Mouse (Mus musculus) left cerebral cortex, postnatal 4 days (tissue): Measurements from ENCODE around the gene Slc31a1. TPM values are rescaled to one million over a fixed set of nuclear protein-coding genes. Genes with fewer than 3 reads are reported as not detected.
A peak's percentile ranks its signal among the peaks of the same experiment; 100 is the strongest.

Experiments
- DNase-seq: peaks from one replicate; pipeline ENCODE4 v3.0.0-alpha.2; 2022
- intact Hi-C: fragments of 180-260 bp; cut with DNase I; formaldehyde crosslinking; loops from one replicate; pipeline ENCODE4 v1.15.1; 2025
- total RNA-seq, 2 experiments: library from RNA; stranded (reverse); gene quantifications; 2 replicates each; pipeline ENCODE4 v1.2.3; 2021

Slc31a1 gene
- total RNA-seq = 10 to 100 TPM; 26.7 to 28.7 TPM

DNA sequence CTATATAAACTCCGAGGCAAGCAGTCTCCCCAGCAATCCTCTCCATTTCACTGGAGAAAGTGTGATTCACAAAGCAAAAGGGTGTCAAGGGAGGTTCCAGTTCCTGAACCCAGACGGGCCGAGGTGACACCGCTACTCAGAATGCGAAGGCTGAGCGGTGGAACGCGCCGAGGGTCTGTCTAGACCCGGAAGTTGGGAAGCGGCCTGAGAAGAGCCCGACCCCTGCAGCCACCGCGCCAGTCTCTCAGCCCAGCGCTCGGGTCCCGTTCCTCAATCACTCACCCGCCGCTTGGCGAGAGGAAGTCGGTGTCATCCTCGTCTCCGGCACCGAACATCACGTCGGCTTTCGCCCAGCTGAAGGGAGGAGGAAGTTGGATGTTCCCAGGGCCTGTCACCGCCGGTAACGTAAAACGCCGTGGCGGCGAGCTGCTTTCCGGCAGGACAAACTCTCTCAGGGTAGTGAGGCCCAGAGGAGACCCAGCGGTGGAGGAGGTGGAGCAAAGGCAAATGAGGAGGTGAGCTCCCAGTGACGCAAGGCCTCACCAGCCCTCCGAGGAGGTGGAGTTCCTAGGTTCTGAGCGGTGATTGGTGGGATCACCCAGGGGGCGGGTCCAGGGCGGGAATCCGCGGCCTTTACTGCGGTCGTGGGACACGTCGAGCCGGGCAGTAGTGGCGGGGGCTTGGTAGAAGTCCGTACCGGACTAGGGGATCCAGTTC lies at the start of gene Slc31a1, which contains the start of gene Fkbp15:
Slc31a1 (plus strand) TSS at position 640 of the 717 bp plus-strand sequence.
Fkbp15 (minus strand) TSS at position 461 of the 717 bp plus-strand sequence.
- intact Hi-C loops = no loop called here
- peak; percentile 98 for DNase-seq

DNA sequence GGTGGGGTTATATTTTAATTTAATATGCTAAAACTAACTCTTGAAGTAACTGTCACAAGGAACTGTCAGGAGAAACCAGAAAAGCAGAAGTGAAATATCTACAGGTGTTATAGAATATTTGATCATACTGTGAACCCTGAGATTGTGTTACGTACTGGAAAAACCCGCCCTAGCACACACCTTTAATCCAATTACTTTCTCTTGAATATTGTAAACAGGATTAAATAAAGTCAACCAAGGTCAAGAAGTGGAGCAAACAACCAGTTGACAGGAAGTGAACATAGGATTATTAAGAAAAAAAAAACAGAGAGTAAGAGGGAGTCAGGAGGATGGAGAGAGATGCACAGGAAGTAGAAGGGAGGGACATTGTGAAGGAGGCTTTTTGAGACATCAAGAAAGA lies 47.7 kb upstream of the Slc31a1 start:
- intact Hi-C loops = no loop called here
- DNase-seq = no peak

GRCm38 (mm10) chr4:62313641-62314211 lies 46.8 kb upstream of the Slc31a1 start:
- intact Hi-C loops = no loop called here
- DNase-seq = no peak

DNA sequence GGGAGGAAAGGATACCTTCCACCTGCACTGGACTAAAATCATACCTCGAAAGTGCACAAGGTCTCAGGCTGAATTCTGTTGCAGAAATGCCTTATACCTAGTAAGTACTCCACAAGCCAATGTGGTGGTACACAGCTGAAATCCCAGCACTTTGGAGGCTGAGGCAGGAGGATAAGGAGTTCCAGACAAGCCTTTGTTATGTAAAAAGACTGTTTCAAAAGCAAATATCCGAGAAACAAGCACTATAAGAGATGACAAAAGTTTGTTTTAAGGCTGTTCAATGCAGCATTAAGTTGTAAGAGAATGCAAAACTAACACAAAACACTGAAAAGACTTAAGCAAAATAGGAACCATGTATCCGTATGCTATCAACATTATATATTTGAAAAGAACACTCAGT lies 46.0 kb upstream of the Slc31a1 start:
- intact Hi-C loops = no loop called here
- DNase-seq = no peak

DNA sequence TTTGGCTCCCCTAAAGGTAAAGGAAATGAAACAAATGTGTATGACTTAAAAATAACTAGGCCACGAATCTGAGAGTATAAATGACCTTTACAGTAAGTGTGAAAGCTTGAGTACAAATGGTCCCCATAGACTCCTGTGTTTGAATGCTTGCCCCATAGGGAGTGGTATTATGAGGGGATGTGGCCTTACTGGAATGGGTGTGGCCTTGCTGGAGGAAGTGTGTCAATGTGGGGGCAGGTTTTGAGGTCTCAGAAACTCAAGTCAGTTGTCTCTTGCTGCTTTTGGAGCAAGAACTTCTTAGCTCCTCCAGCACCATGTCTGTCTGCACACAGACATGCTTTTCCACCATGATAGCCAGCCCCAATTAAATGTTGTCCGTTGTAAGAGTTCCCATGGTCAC lies 44.1 kb upstream of the Slc31a1 start:
- no peak for DNase-seq
- intact Hi-C loops = no loop called here

- intact Hi-C loops = no loop called here
- DNase-seq = no peak
Measured at GRCm38 (mm10) chr4:62318294-62318693, 42.2 kb upstream of the Slc31a1 start.

DNA sequence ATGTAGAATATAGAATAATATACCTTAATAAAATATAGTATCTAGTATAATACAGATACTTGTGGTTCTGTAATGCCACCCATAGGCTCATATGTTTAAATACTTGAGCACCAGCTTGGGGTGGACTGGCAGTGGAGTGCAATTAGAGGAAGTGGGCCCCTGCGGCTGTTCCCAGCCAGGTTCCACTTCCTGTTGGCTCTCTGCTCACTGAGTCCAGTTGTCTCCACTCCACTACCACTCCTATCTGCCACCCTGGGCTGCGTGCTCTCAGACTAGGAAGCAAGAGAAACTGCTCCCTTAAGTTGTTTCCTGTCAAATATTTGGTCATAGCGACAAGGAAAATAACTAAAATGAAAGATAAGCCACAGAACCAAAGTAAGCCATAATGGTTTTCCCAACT lies 37.8 kb upstream of the Slc31a1 start:
- intact Hi-C loops = no loop called here
- DNase-seq = no peak

DNA sequence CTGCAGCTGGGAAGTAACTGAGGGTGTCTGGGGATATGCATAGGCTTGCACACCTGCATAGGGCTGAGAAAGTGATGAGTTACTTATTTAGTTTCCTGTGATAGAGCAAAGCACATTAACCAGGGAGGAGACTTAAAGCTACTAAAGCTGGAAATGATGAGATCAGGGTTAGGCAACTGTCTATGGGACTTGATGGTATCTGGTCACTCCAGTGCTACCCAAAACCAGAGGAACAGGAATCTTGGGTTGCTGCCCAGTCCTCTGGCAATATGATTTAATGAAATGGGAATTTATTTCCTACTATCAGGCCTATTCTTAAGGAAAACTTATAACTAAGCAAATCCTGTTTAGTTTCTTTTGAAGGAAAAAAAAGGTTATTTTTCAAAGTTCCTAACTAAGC lies 34.4 kb upstream of the Slc31a1 start:
- DNase-seq = no peak
- intact Hi-C loops = no loop called here

DNA sequence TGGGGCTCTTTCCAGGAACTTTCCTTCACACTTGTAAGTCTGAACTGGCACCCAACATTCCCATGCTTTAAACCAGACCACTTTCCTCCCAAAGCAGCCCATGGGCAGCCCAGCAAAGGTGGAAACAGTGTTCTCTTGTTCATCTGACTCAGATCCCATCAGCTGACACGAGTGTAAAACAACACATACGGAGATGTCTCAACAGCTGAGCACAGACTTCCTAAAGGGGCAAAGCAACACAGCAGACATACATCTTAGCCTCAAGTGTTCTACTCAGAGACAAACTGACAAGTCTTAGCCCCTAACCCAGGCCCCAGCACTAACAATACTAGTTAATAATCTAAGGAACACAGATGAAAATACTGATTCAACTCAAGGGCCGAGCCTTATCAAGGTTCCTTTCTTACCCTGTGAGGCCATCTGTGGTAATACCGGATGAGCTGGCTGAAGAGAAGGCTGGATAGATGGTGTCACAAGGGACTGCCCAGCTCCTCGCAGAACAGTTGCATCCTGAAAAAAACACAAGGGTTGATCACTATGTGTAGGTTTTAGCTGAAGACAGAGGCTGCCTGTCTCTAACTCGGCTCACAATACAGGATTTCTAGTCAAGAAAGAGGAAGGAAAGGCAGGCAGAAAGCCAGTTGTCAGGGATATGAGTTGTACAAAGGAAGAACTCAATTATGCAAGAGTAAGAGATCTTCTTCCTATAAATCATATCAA lies 31.4 kb upstream of the Slc31a1 start:
- intact Hi-C loops = no loop called here
- no peak for DNase-seq

DNA sequence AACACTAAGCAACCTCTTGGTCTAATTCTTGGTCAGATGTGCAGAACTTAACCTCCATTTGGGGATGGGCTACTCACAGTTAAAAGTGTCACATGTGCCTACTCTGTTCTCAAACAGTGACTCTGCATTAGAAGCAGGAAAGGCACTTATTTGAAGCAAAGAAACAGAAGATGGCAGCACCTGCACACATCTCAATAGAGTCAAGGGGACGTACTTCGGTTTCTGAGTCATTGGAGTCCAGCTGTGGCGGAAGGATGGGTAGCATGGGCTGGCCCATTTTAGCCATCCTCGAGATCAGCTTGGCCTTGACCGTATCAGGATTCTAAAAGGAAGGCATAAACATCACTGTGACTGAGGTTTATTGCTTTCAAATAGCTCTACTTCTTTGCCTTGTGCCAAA lies 28.6 kb upstream of the Slc31a1 start:
- no peak for DNase-seq
- intact Hi-C loops = no loop called here

- intact Hi-C loops = no loop called here
- no peak for DNase-seq
Measured at GRCm38 (mm10) chr4:62338536-62338935, 22.0 kb upstream of the Slc31a1 start.

GRCm38 (mm10) chr4:62344000-62344399 lies 16.5 kb upstream of the Slc31a1 start:
- intact Hi-C loops = no loop called here
- DNase-seq = no peak

DNA sequence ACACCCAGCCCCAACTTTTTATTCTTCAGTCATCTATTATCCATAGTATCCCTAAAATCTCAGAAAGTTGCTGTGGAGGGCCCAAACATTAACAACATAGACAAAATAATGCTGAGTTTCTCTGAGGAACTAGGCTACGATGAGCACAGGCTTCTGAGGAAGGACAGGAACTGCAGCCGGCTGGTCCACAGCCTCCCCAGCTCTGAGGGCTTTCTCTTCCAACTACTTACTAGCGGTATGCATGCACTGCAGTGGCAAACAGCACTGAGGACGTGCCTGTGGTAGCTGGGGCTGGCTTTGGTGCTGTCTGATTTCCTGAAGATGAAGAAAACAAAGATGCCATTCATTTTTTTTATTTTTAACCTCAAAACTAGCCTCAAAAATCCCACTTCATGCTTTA lies 14.7 kb upstream of the Slc31a1 start:
- intact Hi-C loops = no loop called here
- DNase-seq = no peak

- intact Hi-C loops = no loop called here
- no peak for DNase-seq
Measured at GRCm38 (mm10) chr4:62347605-62348328, 12.8 kb upstream of the Slc31a1 start.

- no peak for DNase-seq
- intact Hi-C loops = no loop called here
Measured at GRCm38 (mm10) chr4:62348329-62348705, 12.2 kb upstream of the Slc31a1 start.

- no peak for DNase-seq
- intact Hi-C loops = no loop called here
Measured at GRCm38 (mm10) chr4:62349371-62349770, 11.2 kb upstream of the Slc31a1 start.

GRCm38 (mm10) chr4:62357631-62358148 lies 2.8 kb upstream of the Slc31a1 start:
- no peak for DNase-seq
- intact Hi-C loops = no loop called here

DNA sequence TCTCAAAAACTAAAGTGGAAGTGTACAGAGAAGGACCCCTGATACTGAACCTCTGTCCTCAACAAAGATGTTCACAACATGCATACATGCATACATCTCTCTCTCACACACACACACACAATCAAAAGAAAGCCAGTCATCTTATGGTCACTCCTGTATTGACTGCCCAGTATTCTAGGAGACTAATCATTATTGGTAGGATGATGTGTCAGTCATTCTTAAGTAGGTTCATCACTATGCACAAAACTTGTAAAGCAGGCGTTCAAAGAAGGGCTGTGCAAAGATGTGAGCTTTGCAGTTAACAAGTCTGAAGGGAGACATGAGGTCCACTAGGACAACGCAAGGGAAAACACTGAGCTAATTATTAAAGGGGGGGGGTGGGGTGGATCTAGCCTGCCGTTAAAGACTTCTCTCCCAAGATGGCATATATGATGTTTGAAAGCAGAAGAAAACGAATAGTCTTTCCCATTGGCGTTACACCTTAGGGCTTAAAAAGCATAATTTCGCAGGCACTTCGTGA lies 1.2 kb upstream of the Slc31a1 start:
- intact Hi-C loops = no loop called here

DNA sequence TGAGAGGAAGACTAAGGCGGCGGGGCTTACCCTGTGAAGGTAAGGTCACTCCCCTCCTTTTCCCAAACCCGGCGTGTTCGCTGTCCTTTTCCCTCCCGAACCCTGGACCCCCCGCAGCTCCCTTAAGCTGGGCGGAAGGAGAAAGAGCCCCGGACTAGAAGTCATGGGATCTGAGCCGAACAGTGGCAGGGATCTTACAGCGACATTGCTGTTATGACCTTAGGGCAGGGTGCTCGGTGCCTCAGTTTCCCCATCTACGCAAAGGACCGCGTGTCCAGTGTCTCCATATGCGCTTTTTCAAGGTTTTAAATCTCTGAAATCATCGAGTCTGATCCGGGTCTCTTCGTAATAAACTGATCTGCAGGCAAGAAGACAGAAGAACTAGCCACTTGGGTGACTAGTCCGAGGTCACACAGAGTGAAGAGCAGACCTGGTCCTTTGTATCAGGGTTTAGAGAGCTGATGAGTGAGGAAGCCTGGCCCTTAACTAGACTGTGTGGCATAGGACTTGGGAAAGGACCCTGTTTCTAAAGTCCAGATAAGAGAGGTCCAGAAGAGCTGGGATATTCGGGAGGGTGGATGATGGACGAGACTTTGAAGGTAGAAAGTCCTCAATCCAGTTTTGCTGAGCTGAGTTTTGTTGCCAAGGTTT lies 403 bp downstream of the Slc31a1 start:
- no peak for DNase-seq
- intact Hi-C loops = no loop called here

More for the DNA sequence above, 1.2 kb upstream of the Slc31a1 start:
- no peak for DNase-seq

DNA sequence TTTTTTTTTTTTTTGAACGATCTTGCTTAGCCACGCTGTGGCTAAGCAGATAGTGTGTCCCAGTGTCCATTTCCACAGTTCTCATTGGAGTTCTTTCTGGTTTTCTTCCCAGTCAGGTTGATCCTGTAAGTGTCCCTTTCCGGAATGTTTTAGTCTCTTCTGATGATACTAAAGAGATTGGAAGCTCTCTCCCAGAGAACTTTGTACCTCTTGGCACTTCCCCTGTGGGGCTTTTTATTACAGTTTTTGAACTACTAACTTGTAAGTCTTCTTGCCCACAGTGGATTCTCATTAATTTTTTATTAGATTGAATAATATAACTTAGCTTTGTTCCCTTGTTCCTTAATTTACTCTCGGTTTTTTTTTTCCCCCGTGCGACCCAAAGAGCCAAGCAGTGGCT lies 1.0 kb downstream of the Slc31a1 start:
- intact Hi-C loops = no loop called here
- no peak for DNase-seq
